Mouse (Mus musculus): ENCODE data around the gene Cnr2.

GRCm38 (mm10) chr4:135930239-135930638, 35.0 kb downstream of the Cnr2 start:
- TF ChIP-seq ZNF384 (IDR thresholded peaks at IDR 0.05; ENCODE audit: low read depth, low read length) (no peak), ZC3H11A (IDR thresholded peaks at IDR 0.05; ENCODE audit: borderline replicate concordance, low read depth, low read length) (no peak), MAFK (IDR thresholded peaks at IDR 0.05; ENCODE audit: insufficient read depth, low read depth, low read length) (no peak), CHD2 (IDR thresholded peaks at IDR 0.05; ENCODE audit: low read depth, low read length) (no peak), HCFC1 (IDR thresholded peaks at IDR 0.05; ENCODE audit: borderline replicate concordance, insufficient read depth, low read length) (no peak)
